Mouse (Mus musculus) forebrain, embryonic 15.5 days (tissue): ENCODE measurements around the gene Rab44. TPM values are rescaled to one million over a fixed set of nuclear protein-coding genes. Genes with fewer than 3 reads are reported as not detected.
A peak's percentile ranks its signal among the peaks of the same experiment; 100 is the strongest.

Experiments
- ATAC-seq: fragments of 200-750 bp; cut with Nextera tagmentation; replicated peaks from 2 replicates; pipeline ENCODE4 v1.8.0; 2017; ENCODE audit warnings: mild to moderate bottlenecking, moderate TSS enrichment, moderate library complexity
- H3K27ac ChIP-seq: fragments of 300-500 bp; sonication (generic); replicated peaks from 2 replicates; pipeline ENCODE4 v1.5.1; 2015; ENCODE audit warnings: mild to moderate bottlenecking, inconsistent platforms
- H3K27me3 ChIP-seq: fragments of 300-500 bp; sonication (generic); 2 replicates; pipeline ENCODE4 v1.6.1; 2015; ENCODE audit warnings: inconsistent platforms
- H3K36me3 ChIP-seq: fragments of 300-500 bp; sonication (generic); 2 replicates; pipeline ENCODE4 v1.6.1; 2015; ENCODE audit warnings: mild to moderate bottlenecking, inconsistent platforms
- H3K4me1 ChIP-seq: fragments of 300-500 bp; sonication (generic); 2 replicates; pipeline ENCODE4 v1.6.1; 2015; ENCODE audit warnings: inconsistent platforms
- H3K4me2 ChIP-seq: fragments of 300-500 bp; sonication (generic); replicated peaks from 2 replicates; pipeline ENCODE4 v1.6.1; 2015; ENCODE audit warnings: mild to moderate bottlenecking, inconsistent platforms
- H3K4me3 ChIP-seq: fragments of 300-500 bp; sonication (generic); 2 replicates; pipeline ENCODE4 v1.5.1; 2015; ENCODE audit warnings: mild to moderate bottlenecking, inconsistent platforms
- H3K9ac ChIP-seq: fragments of 300-500 bp; sonication (generic); replicated peaks from 2 replicates; pipeline ENCODE4 v1.6.1; 2015; ENCODE audit warnings: mild to moderate bottlenecking, inconsistent platforms
- H3K9me3 ChIP-seq: fragments of 300-500 bp; sonication (generic); 2 replicates; pipeline ENCODE4 v1.6.1; 2016; ENCODE audit warnings: inconsistent platforms
- WGBS: fragments of 180-500 bp; shearing (Covaris S2); methylation state at CpG from one replicate; pipeline ENCODE4 v1.1.7; 2015; ENCODE audit warnings: mixed read lengths; 5-methylcytosine and 5-hydroxymethylcytosine counted together
- polyA plus RNA-seq: library from polyadenylated mRNA; unstranded; fragments of >200 nt; fragmentation: Nextera tagmentation; extraction: Ambion mirVana; gene quantifications from 2 replicates; pipeline ENCODE4 v1.2.1, GENCODE M21; 2015

Rab44 gene
- polyA plus RNA-seq, 1 experiment from 2014 or later: 0.05 TPM

GRCm38 (mm10) chr17:29162334-29162733, 48.4 kb downstream of the Rab44 start:
- no peak for ATAC-seq
- Histone ChIP-seq H3K4me1 (peaks cover 21% of the 10 kb centered on the region), H3K4me2 (no peak overlapping the region), H3K9me3 (no peaks in the 10 kb centered on the region), H3K27ac (no peak overlapping the region), H3K9ac (no peak overlapping the region), H3K4me3 (no peak overlapping the region), H3K36me3 (no peaks in the 10 kb centered on the region), H3K27me3 (no peaks in the 10 kb centered on the region)
- WGBS: 94% methylated on average over 13 of the region's 13 CpGs

DNA sequence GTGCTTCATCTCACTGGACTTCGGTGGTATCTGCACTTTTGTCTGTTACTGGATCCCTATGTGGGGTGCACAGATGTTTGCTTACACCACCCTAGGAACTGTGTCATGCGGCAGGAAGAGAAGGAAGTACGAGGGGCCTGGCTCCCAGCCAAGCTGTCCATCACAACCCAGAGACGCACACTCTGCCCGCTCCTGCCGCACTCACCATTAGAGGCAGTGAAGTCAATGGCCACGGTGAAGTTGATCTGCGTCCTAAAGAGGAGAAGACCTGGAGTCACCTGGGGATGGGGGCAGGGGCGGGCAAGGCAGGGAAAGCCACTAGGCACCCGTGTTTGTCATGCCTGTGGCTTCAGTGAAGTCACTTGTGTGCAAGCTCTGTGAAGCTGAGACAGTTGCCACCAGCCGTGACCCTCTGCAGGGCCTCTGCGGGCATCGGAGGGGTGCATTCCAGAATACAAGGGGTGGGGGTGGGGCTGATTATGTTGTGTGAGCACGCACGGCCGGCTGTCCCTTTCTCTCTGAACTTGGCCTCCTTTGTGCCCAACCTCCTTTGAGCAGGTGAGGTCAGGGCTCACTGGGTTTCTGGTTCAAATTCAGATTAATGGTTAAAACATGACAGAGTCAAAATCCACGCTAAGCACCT, 50.6 kb downstream of the Rab44 start:
- Histone ChIP-seq H3K36me3 (no peaks in the 10 kb centered on the region), H3K4me3 (no peak overlapping the region), H3K27me3 (no peaks in the 10 kb centered on the region), H3K9ac (no peak overlapping the region), H3K9me3 (no peaks in the 10 kb centered on the region), H3K4me2 (no peak overlapping the region), H3K27ac (peak overlapping the region; percentile 56; the same call in 1 of the 2 replicates), H3K4me1 (peaks cover 21% of the 10 kb centered on the region)
- WGBS: 11% methylated on average over 17 of the region's 17 CpGs
- ATAC-seq: 0 out of 2 replicates have a peak, but pooled peaks have one; percentile 33

DNA sequence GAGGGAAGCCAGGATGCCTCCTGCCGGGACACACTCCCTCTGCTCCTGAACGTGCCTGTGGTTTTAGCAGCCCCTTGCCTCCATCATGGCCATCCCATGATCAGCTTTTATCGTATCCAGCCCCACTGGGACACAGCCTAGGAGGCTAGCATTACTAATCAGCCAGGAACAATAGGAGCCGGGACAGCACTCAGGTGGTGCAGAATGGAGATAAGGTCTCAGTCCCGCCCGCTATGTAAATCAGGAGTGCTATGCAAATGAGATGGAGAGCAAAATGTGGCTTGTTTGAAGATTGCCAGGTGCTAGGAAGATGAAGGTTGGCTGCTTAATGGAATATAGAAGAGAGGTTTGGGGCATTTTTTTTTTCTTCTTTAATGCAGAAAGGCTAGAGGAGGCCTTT, 51.5 kb downstream of the Rab44 start:
- no peak overlapping the region for H3K4me3 ChIP-seq
- H3K4me1 ChIP-seq: peaks cover 21% of the 10 kb centered on the region
- no peak overlapping the region for H3K9ac ChIP-seq
- ATAC-seq: peak; percentile 57; the same call in 1 of the 2 replicates
- H3K27me3 ChIP-seq: no peaks in the 10 kb centered on the region
- WGBS: 8% methylated on average over 6 of the region's 6 CpGs
- H3K27ac ChIP-seq: peak overlapping the region; percentile 56
- no peaks in the 10 kb centered on the region for H3K36me3 ChIP-seq
- H3K4me2 ChIP-seq: no peak overlapping the region
- H3K9me3 ChIP-seq: no peaks in the 10 kb centered on the region

DNA sequence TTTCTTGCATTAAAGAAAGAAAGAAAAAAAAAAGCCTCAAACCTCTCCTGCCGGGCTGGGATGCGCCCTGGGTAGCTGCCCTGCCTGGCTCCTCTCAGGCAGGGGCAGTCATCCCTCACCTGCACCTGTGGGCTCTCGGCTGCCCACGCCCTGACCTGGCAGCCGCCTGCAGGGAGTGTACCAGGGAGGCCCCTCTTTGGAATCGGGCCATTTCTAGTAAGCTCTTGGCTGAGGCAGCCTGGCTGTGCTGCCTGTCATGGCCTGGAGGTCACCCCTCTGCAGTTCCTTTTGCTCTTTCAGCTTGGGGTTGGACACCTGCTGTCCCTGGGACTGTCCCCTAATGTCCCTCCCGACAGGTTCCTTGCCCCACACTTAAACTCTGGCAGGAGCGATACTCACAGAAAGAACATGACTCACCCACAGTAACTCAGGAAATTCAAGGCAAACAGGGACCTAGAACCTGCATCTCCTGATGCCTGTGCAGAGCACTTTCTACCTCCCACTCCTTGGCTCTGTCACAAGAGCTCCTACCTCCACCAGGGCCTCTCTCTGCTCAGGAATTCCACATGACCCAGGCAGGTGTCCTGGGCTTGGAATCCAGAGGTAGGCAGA, 52.1 kb downstream of the Rab44 start:
- ATAC-seq: no peak
- Histone ChIP-seq H3K4me1 (peaks cover 21% of the 10 kb centered on the region), H3K27ac (peak overlapping the region; percentile 56), H3K4me2 (no peak overlapping the region), H3K36me3 (no peaks in the 10 kb centered on the region), H3K27me3 (no peaks in the 10 kb centered on the region), H3K4me3 (no peak overlapping the region), H3K9me3 (no peaks in the 10 kb centered on the region), H3K9ac (no peak overlapping the region)
- WGBS: 29% methylated on average over 8 of the region's 8 CpGs

- Histone ChIP-seq H3K4me3 (no peak overlapping the region), H3K4me2 (no peak overlapping the region), H3K9me3 (no peaks in the 10 kb centered on the region), H3K27ac (no peak overlapping the region), H3K36me3 (no peaks in the 10 kb centered on the region), H3K4me1 (peaks cover 21% of the 10 kb centered on the region), H3K9ac (no peak overlapping the region), H3K27me3 (no peaks in the 10 kb centered on the region)
- ATAC-seq: no peak
- 66% methylated on average over 6 of the region's 6 CpGs for WGBS
These were observed 53.4 kb downstream of the Rab44 start for GRCm38 (mm10) chr17:29167371-29167770.

DNA sequence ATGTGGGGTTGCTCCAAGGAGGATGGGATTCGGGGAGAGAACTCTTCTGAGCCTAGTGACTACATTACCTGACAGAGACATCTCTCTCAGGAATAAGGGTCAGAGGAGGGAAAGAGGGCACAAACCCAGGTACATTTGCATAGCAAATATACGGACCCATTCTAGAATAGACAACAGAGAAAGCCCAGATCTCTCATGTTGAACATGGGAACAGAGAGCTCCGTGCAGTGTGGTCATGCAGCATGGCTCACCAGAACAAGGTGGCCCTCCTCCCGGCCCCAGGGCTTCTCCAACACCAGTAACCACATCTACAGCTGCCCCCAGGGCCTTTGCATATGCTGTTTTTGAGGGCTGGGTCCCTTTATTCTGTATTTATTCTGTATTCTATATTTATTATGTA, 54.5 kb downstream of the Rab44 start:
- Histone ChIP-seq H3K4me1 (peaks cover 21% of the 10 kb centered on the region), H3K4me3 (no peak overlapping the region), H3K36me3 (no peaks in the 10 kb centered on the region), H3K27me3 (no peaks in the 10 kb centered on the region), H3K9ac (no peak overlapping the region), H3K27ac (no peak overlapping the region), H3K9me3 (no peaks in the 10 kb centered on the region), H3K4me2 (no peak overlapping the region)
- ATAC-seq: no peak
- WGBS: 85% methylated on average over 4 of the region's 4 CpGs

- Histone ChIP-seq H3K4me3 (no peak overlapping the region), H3K36me3 (no peaks in the 10 kb centered on the region), H3K9ac (no peak overlapping the region), H3K27me3 (no peaks in the 10 kb centered on the region), H3K9me3 (no peaks in the 10 kb centered on the region), H3K4me2 (no peak overlapping the region), H3K4me1 (peaks cover 21% of the 10 kb centered on the region), H3K27ac (no peak overlapping the region)
- 73% methylated on average over 12 of the region's 12 CpGs for WGBS
- ATAC-seq: no peak
These were observed 55.2 kb downstream of the Rab44 start for GRCm38 (mm10) chr17:29168996-29169601.

DNA sequence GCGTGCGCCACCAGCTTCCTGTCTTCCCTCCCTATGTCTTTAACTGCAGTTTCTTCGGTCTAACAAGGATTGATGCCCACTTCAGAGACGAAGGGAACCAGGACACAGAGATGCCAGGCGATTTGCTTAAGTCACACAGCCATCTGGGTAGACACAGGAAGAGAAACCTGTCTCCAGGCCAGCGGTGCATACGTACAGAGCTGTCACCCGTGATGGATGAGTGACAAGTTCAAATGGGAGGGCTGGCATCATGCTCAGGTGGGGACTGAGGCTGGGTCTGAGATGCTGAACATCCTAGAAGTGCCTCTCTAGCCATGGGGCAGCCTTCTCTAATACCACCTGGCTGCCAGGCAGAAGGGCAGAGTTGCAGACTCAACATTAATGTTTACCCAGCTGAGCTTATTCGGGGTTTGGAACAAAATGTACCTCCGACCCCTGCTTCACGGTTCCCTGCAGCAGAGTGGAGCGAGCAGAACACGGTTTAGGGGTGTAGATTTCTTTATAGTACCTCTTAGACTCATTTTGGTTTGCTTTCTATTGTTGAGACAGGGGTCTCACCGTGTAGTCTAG, 56.6 kb downstream of the Rab44 start:
- H3K4me3 ChIP-seq: no peak overlapping the region
- WGBS: 81% methylated on average over 14 of the region's 14 CpGs
- no peaks in the 10 kb centered on the region for H3K27me3 ChIP-seq
- H3K9me3 ChIP-seq: no peaks in the 10 kb centered on the region
- H3K4me1 ChIP-seq: peaks cover 7% of the 10 kb centered on the region
- H3K27ac ChIP-seq: no peak overlapping the region
- ATAC-seq: no peak
- H3K9ac ChIP-seq: no peak overlapping the region
- H3K4me2 ChIP-seq: no peak overlapping the region
- H3K36me3 ChIP-seq: no peaks in the 10 kb centered on the region

DNA sequence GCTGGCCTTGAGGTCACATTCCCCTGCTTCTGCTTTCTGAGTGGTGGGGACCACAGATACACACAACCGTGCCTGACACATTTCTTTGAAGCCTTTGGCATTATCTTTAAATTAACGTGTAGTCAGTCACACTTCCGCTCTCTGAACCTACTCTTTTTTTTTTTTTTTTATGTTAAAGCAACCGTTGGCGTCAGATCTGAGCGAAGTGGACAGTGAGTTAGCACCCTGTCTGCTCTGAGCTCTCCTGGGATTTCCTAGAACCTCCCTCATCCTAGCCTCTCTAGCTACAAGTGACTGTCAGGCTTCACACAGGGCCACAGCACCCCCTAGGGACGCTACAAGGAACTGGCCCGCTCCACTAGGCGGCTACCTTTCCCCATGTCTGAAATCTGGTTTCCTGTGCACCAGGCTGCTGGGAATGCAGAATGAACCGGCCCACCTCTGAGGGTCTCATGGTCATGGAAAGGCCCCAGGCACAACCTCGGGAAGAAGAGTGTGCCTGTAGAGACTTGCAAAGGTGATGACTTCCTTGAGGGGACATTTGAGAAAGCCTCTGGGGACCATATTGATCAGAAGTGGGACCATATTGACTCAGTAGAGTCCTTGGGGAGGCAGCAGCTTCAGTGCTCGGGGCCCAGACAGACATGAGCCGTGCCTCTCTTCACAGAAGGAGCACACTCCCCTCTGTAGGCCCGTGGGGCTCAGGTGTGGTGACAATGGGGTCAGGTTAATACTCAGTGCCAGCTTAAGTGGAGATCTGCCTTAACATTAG, 57.2 kb downstream of the Rab44 start:
- ATAC-seq: 0 out of 2 replicates have a peak, but pooled peaks have one; percentile 29

DNA sequence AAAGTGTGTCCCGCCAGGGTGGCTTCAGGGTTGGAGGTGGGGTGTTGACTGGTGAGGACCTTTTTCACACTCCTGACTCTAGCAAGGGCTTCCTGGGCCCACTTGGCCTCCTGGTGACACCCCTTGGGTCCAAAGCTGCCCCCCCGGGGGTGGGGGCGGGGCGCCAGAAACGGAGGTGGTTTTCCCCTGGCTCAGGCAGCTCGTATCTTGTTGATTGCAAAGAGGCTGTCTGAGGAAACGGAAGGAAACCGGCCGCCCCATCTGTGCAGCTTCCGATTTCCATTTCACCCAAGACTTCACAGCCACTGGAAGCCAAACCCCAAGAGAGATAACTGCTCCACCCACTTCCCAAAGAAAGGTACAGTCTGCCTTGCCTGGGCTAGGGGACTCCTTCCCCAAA, 58.1 kb downstream of the Rab44 start:
- no peak for ATAC-seq
- no peak overlapping the region for H3K9ac ChIP-seq
- no peaks in the 10 kb centered on the region for H3K9me3 ChIP-seq
- WGBS: 58% methylated on average over 10 of the region's 10 CpGs
- H3K36me3 ChIP-seq: no peaks in the 10 kb centered on the region
- H3K27ac ChIP-seq: no peak overlapping the region
- no peak overlapping the region for H3K4me2 ChIP-seq
- H3K4me1 ChIP-seq: peaks cover 12% of the 10 kb centered on the region
- H3K27me3 ChIP-seq: no peaks in the 10 kb centered on the region
- H3K4me3 ChIP-seq: no peak overlapping the region

More for the DNA sequence above, 57.2 kb downstream of the Rab44 start:
- H3K9me3 ChIP-seq: no peaks in the 10 kb centered on the region
- H3K27ac ChIP-seq: no peak overlapping the region
- WGBS: 31% methylated on average over 14 of the region's 14 CpGs
- no peak overlapping the region for H3K9ac ChIP-seq
- H3K4me2 ChIP-seq: no peak overlapping the region
- H3K4me3 ChIP-seq: no peak overlapping the region
- no peaks in the 10 kb centered on the region for H3K36me3 ChIP-seq
- peaks cover 5% of the 10 kb centered on the region for H3K4me1 ChIP-seq
- H3K27me3 ChIP-seq: no peaks in the 10 kb centered on the region

DNA sequence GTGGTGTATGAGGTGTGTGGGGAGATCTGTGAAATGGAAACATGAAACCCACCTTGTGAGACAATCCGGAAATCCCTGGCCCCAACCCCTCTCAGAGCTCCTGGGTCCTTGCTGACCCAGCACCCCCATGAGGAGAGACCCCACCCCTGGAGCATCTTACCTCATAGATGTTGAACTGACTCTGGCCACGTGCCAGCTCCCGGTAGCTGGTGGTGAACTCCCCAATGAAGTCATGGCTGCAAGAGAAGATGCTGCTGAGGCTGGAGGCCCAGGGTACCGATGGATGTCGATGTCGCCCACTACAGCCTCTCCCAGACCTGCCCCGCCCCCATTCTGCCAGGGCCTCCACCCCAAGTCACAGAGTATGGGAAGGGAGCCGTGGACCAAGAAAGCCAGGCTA, 59.2 kb downstream of the Rab44 start:
- H3K9ac ChIP-seq: no peak overlapping the region
- WGBS: 72% methylated on average over 8 of the region's 8 CpGs
- H3K4me1 ChIP-seq: peaks cover 14% of the 10 kb centered on the region
- H3K27me3 ChIP-seq: no peaks in the 10 kb centered on the region
- H3K4me2 ChIP-seq: no peak overlapping the region
- no peaks in the 10 kb centered on the region for H3K9me3 ChIP-seq
- H3K27ac ChIP-seq: no peak overlapping the region
- H3K36me3 ChIP-seq: no peaks in the 10 kb centered on the region
- no peak overlapping the region for H3K4me3 ChIP-seq
- ATAC-seq: no peak

- WGBS: 86% methylated on average over 3 of the region's 3 CpGs
- Histone ChIP-seq H3K27ac (peak overlapping the region; percentile 59), H3K4me3 (no peak overlapping the region), H3K4me2 (no peak overlapping the region), H3K27me3 (no peaks in the 10 kb centered on the region), H3K9ac (no peak overlapping the region), H3K4me1 (peaks cover 14% of the 10 kb centered on the region), H3K9me3 (no peaks in the 10 kb centered on the region), H3K36me3 (no peaks in the 10 kb centered on the region)
- ATAC-seq: no peak
These were observed 61.7 kb downstream of the Rab44 start for GRCm38 (mm10) chr17:29175693-29176092.
